Mouse (Mus musculus) hematopoietic stem cell, adult 5-6 weeks (primary cell): Measurements from ENCODE around the gene Morn3. TPM values are rescaled to one million over a fixed set of nuclear protein-coding genes. Genes with fewer than 3 reads are reported as not detected.

Experiments used
- ATAC-seq, 2 experiments: fragments of 125-278 bp in 1 of 2; replicated peaks in 1 of 2; 2 replicates each; pipeline ENCODE4 v1.8.0; 2016 to 2017; ENCODE audit warnings: inconsistent platforms in 2 of 2, mild to moderate bottlenecking in 2 of 2, moderate number of reproducible peaks in 2 of 2, low read depth in 1 of 2, moderate TSS enrichment in 1 of 2; ENCODE audit not compliant: low FRiP score in 2 of 2, poor library complexity in 2 of 2, severe bottlenecking in 2 of 2, insufficient read depth in 1 of 2, low TSS enrichment in 1 of 2
- total RNA-seq: library from RNA; stranded (forward); fragments of 172-1452, 232-1000 nt; gene quantifications from 2 replicates; pipeline ENCODE4 v1.2.3, GENCODE M21; 2017

The Morn3 gene
- total RNA-seq: 0.25 TPM in 1 of 2 replicates, not detected in the other

- ATAC-seq: no peak
Observed at GRCm38 (mm10) chr5:123046916-123047315, at the start of gene Morn3. Morn3 (minus strand) TSS chr5:123047016.

GRCm38 (mm10) chr5:123096299-123096698 lies 49.5 kb upstream of the Morn3 start:
- ATAC-seq: no peak

- peak in 1 of 2 experiments; percentile 57; a peak in 1 of 4 replicates for ATAC-seq
Observed at GRCm38 (mm10) chr5:123094238-123094991, 47.6 kb upstream of the Morn3 start.

- no peak; a peak in 2 of 4 replicates for ATAC-seq
Observed at GRCm38 (mm10) chr5:123093077-123093633, 46.3 kb upstream of the Morn3 start.

- no peak for ATAC-seq
Observed at GRCm38 (mm10) chr5:123090560-123091306, 43.9 kb upstream of the Morn3 start.

GRCm38 (mm10) chr5:123088784-123089183 lies 42.0 kb upstream of the Morn3 start:
- ATAC-seq: no peak

GRCm38 (mm10) chr5:123086501-123086900 lies 39.7 kb upstream of the Morn3 start:
- ATAC-seq: no peak

GRCm38 (mm10) chr5:123083340-123084050 lies 36.7 kb upstream of the Morn3 start:
- no peak for ATAC-seq

- ATAC-seq: no peak
Observed at GRCm38 (mm10) chr5:123080510-123080909, 33.7 kb upstream of the Morn3 start.

- ATAC-seq: no peak
Observed at GRCm38 (mm10) chr5:123080041-123080440, 33.2 kb upstream of the Morn3 start.

- no peak for ATAC-seq
Observed at GRCm38 (mm10) chr5:123079568-123079967, 32.8 kb upstream of the Morn3 start.

GRCm38 (mm10) chr5:123076419-123077281 lies 29.8 kb upstream of the Morn3 start:
- ATAC-seq: peak; percentile 23 to 39; a peak in 3 of 4 replicates

- ATAC-seq: peak; percentile 69 to 86
Observed at GRCm38 (mm10) chr5:123075576-123076418, 29.0 kb upstream of the Morn3 start.

GRCm38 (mm10) chr5:123068714-123069113 lies 21.9 kb upstream of the Morn3 start:
- no peak for ATAC-seq

- 0 out of 4 replicates have a peak, but pooled peaks have one; percentile 12 to 17 for ATAC-seq
Observed at GRCm38 (mm10) chr5:123068115-123068514, 21.3 kb upstream of the Morn3 start, which contains the start of gene Tmem120b. Tmem120b (plus strand) TSS chr5:123068415.
